Mouse (Mus musculus): Measurements from ENCODE around the gene Phb2.

Gene Phb2

GRCm38 (mm10) chr6:124746654-124747632, 34.8 kb downstream of the Phb2 start:
- DNase-seq = no peak

GRCm38 (mm10) chr6:124750405-124750804, 38.3 kb downstream of the Phb2 start:
- no peak for DNase-seq

GRCm38 (mm10) chr6:124753861-124754260, 41.7 kb downstream of the Phb2 start:
- DNase-seq = no peak

DNA sequence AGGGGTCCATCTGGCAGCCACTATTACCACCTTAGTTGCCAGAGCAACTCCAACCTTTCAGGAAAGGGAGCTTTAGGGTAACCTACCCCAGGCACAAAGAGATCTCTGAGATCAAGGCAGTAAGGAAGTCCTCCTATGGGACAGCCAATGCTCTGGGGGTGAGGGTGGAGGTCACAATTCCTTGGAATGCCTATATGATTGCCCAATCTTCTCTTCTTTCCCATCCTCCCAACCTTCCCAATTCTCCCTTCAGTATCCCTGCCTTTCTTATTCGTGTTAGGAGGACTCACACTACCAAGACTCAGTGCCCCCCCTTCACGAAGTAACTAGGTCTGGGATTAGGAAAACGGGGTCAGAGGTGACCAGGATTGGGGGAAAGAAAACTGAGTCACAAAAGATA, 43.2 kb downstream of the Phb2 start:
- DNase-seq = no peak

GRCm38 (mm10) chr6:124755831-124756595, 43.9 kb downstream of the Phb2 start, which contains the start of the genes Gm45234 and Atn1:
Gm45234 (minus strand) TSS chr6:124756021.
Atn1 (minus strand) TSS chr6:124756524.
- DNase-seq = no peak

DNA sequence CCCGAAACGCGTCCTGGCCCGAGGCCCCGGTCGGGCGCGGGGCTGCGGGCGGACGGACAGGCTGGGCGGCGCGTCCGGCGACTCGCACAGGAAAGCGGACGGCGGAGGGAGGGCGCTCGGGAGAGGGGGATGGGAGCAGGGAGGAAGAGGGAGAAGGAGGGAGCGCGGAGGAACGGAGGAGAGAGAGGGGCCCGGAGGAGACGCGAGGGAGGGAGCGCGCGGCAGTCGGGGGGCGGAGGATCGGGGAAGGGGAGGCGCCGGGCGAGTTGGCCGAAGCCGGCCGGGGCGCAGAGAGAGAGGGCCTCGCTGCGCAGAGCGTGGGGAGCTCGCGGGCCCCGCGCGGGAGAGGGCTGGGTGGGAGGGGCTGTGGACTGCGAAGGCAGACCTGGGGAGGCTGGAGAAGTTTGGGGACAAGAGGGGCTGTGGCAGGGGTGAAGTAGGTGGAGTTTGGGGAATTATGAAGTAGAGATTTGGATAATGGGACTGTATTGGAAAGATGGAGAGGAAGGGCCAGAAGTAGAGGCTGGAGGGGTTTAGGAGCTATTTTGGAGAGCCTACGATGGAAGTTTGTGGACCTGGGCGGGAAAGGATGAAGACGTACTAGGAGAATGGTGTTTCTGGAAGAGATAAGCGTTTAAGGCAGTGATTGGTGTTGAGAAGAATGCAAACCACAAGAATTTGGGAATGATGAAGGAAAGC, 44.7 kb downstream of the Phb2 start:
- DNase-seq = peak; percentile 87

DNA sequence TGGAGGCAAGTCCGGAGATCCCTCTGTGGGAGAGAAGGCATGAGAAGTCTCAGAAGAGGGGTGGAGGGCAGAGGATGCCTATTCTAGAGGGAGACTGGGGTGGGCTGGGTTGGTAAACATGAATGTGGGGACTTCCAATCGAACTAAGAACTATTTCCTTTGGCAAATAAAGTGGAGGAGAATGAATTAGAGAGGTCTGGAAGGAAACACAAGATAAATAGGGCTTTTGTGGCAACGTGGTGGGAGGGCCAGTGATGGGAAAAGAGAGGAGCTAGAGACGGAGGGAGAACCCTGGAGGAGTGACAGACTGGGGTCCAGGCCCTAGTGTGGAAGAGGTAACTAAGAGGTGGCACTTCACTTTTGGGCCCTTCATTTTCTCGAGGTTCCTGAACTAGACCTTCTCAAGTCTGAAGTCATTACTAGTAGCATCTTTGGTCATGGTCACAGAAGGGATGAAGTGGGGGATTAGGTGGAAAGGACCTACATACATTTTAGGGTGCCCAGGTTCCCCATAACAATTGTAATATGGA, 45.3 kb downstream of the Phb2 start:
- no peak for DNase-seq

DNA sequence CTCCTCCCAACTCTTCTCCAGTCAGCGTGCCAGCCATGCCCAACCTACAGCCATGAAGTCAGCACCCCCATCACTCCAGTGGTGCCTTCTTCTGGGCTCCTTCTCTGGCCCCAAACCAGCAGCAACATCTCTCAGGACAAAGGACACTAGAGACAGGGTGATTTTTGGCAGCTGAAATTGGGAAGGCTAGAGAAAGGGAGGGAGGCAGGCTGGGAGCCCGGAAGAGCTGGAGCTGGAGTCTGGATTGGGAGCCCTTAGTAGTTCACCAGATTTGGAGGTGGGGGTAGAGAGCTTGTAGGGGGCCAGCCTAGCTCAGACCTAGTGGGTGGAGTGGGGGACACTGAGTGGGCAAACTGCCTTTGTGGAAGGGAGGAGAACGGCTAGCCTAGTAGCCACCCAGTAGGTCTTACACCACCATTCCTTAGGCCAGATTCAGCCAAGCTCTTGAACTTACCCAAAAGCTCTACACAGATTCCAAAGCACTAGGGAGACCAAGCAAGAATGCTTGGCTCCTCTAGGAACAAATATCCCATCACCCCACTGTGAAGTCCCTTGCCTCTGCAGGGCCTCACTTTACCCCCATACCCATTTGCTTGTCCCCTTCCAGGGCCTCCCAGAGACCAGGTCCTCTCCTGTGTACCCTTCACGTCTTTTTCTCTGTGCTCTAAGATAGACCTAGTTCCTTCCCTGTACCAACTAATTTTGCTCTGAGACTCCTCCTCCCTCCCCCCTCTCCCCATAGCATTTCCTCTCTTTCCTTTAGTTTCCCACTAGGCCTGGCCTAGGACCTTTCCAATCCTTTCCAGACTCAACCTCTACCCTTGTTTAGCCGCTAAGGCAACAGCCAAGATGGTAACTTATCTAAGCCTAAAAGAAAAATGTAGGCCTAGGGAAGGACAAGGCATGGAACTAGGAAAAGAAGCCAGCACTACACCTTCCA, 46.0 kb downstream of the Phb2 start:
- DNase-seq = peak; percentile 74

- no peak for DNase-seq
Measured at GRCm38 (mm10) chr6:124758849-124759232, 46.7 kb downstream of the Phb2 start.

DNA sequence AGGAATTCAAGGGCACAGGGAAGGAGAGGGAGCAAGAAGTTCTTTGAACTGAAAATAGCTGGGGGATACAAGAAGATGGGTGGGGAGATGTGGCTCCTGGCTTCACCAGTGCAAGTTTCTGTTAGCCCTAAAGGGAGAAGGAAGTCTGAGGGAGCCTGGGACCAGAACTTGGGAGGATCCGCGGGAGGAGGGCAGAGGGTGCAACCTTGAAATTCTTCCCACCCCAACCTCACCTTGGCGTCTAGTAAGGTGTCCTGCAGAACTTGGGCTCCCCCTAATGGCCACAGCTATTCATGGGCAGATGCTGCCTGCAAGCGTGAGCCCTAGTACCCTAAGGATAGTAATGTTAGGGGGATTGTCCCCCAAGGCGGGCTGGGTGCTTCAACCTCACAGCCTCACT, 47.1 kb downstream of the Phb2 start:
- peak; percentile 85 for DNase-seq

GRCm38 (mm10) chr6:124765951-124766350, 53.8 kb downstream of the Phb2 start:
- DNase-seq = no peak

Data from right cerebral cortex, adult 18-20 months (tissue).